Mouse (Mus musculus): ENCODE measurements around the gene Irf2bp1.

Gene Irf2bp1

GRCm38 (mm10) chr7:19003902-19004630 is at the start of gene Irf2bp1:
Irf2bp1 (plus strand) TSS chr7:19004044.
- peak; percentile 95 for DNase-seq

GRCm38 (mm10) chr7:18957569-18958383 is 46.1 kb upstream of the Irf2bp1 start:
- peak; percentile 79 for DNase-seq

GRCm38 (mm10) chr7:18958384-18958766 is 45.5 kb upstream of the Irf2bp1 start:
- DNase-seq, result no peak

- DNase-seq, result peak; percentile 70
Measured at GRCm38 (mm10) chr7:18959446-18959845, 44.4 kb upstream of the Irf2bp1 start.

- no peak for DNase-seq
Measured at GRCm38 (mm10) chr7:18962171-18962792, 41.6 kb upstream of the Irf2bp1 start.

- DNase-seq, result no peak
Measured at GRCm38 (mm10) chr7:18962795-18963194, 41.0 kb upstream of the Irf2bp1 start.

GRCm38 (mm10) chr7:18963294-18963843 is 40.5 kb upstream of the Irf2bp1 start:
- DNase-seq, result no peak

- no peak for DNase-seq
Measured at GRCm38 (mm10) chr7:18965312-18965711, 38.5 kb upstream of the Irf2bp1 start.

- no peak for DNase-seq
Measured at GRCm38 (mm10) chr7:18967603-18968002, 36.2 kb upstream of the Irf2bp1 start.

- DNase-seq, result no peak
Measured at GRCm38 (mm10) chr7:18970956-18971355, 32.9 kb upstream of the Irf2bp1 start.

GRCm38 (mm10) chr7:18978381-18978780 is 25.5 kb upstream of the Irf2bp1 start:
- DNase-seq, result no peak

GRCm38 (mm10) chr7:18986503-18986902 is 17.3 kb upstream of the Irf2bp1 start:
- DNase-seq, result no peak

- no peak for DNase-seq
Measured at GRCm38 (mm10) chr7:18987100-18987499, 16.7 kb upstream of the Irf2bp1 start, which contains the start of gene Nanos2. Nanos2 (plus strand) TSS chr7:18987400.

GRCm38 (mm10) chr7:18987747-18988146 is 16.1 kb upstream of the Irf2bp1 start:
- no peak for DNase-seq

GRCm38 (mm10) chr7:18988780-18989179 is 15.1 kb upstream of the Irf2bp1 start:
- no peak for DNase-seq

GRCm38 (mm10) chr7:18989995-18990394 is 13.8 kb upstream of the Irf2bp1 start:
- no peak for DNase-seq

- DNase-seq, result peak; percentile 100
Measured at GRCm38 (mm10) chr7:18990601-18991295, 13.1 kb upstream of the Irf2bp1 start, which contains the start of gene Mypop. Mypop (plus strand) TSS chr7:18991245.

- no peak for DNase-seq
Measured at GRCm38 (mm10) chr7:18991660-18992293, 12.1 kb upstream of the Irf2bp1 start.

GRCm38 (mm10) chr7:18992294-18992675 is 11.6 kb upstream of the Irf2bp1 start:
- no peak for DNase-seq

- DNase-seq, result no peak
Measured at GRCm38 (mm10) chr7:18993036-18993435, 10.8 kb upstream of the Irf2bp1 start.

GRCm38 (mm10) chr7:18998835-18999234 is 5.0 kb upstream of the Irf2bp1 start:
- DNase-seq, result no peak

GRCm38 (mm10) chr7:19000421-19000820 is 3.4 kb upstream of the Irf2bp1 start:
- DNase-seq, result no peak

Data from kidney, postnatal 14 days (tissue).